Mouse (Mus musculus): Measurements from ENCODE around the gene Atp8b3. TPM values are rescaled to one million over a fixed set of nuclear protein-coding genes. Genes with fewer than 3 reads are reported as not detected.
A peak's percentile ranks its signal among the peaks of the same experiment; 100 is the strongest.

Atp8b3 gene
- total and polyA plus RNA-seq, 2 experiments from 2014 or later = 0.05 to 0.46 TPM

- no peak for DNase-seq
- WGBS = 92% methylated on average over 8 of the region's 8 CpGs
- Histone ChIP-seq H3K36me3 (ENCODE audit: insufficient read depth) (peaks cover 14% of the 10 kb centered on the region), H3K4me1 (ENCODE audit: insufficient read depth) (no peaks in the 10 kb centered on the region), H3K4me2 (ENCODE audit: low read depth) (no peak overlapping the region), H3K27me3 (ENCODE audit: insufficient read depth, low read length) (no peaks in the 10 kb centered on the region), H3K4me3 (ENCODE audit: low read depth, low read length) (no peak overlapping the region), H3K27ac (ENCODE audit: low read depth, low read length) (no peak overlapping the region), H3K9ac (no peak overlapping the region), H3K9me3 (ENCODE audit: low read length) (no peaks in the 10 kb centered on the region)
- ATAC-seq = no peak
- TF ChIP-seq CTCF (IDR thresholded peaks at IDR 0.05; ENCODE audit: low read depth) = no peak
These were observed 14.7 kb upstream of the Atp8b3 start for GRCm38 (mm10) chr10:80553575-80553974.

- no peak overlapping the region for H3K4me3 ChIP-seq (ENCODE audit: low read depth, low read length)
- H3K9ac ChIP-seq = no peak overlapping the region
- no peak for TF ChIP-seq CTCF (IDR thresholded peaks at IDR 0.05; ENCODE audit: low read depth)
- no peak overlapping the region for H3K4me2 ChIP-seq (ENCODE audit: low read depth)
- no peaks in the 10 kb centered on the region for H3K27me3 ChIP-seq (ENCODE audit: insufficient read depth, low read length)
- peaks cover 25% of the 10 kb centered on the region for H3K36me3 ChIP-seq (ENCODE audit: insufficient read depth)
- DNase-seq = no peak
- H3K27ac ChIP-seq (ENCODE audit: low read depth, low read length) = no peak overlapping the region
- ATAC-seq = no peak
- H3K9me3 ChIP-seq (ENCODE audit: low read length) = no peaks in the 10 kb centered on the region
- 63% methylated on average over 9 of the region's 9 CpGs for WGBS
- no peaks in the 10 kb centered on the region for H3K4me1 ChIP-seq (ENCODE audit: insufficient read depth)
These were observed 13.4 kb upstream of the Atp8b3 start for GRCm38 (mm10) chr10:80552364-80552763.

GRCm38 (mm10) chr10:80549279-80549678 lies 10.4 kb upstream of the Atp8b3 start:
- Histone ChIP-seq H3K4me1 (ENCODE audit: insufficient read depth) (no peaks in the 10 kb centered on the region), H3K36me3 (ENCODE audit: insufficient read depth) (peaks cover 53% of the 10 kb centered on the region), H3K9me3 (ENCODE audit: low read length) (no peaks in the 10 kb centered on the region), H3K9ac (no peak overlapping the region), H3K27ac (ENCODE audit: low read depth, low read length) (no peak overlapping the region), H3K27me3 (ENCODE audit: insufficient read depth, low read length) (no peaks in the 10 kb centered on the region), H3K4me3 (ENCODE audit: low read depth, low read length) (no peak overlapping the region), H3K4me2 (ENCODE audit: low read depth) (no peak overlapping the region)
- ATAC-seq (no peak), DNase-seq (no peak)
- TF ChIP-seq CTCF (IDR thresholded peaks at IDR 0.05; ENCODE audit: low read depth) = no peak
- 91% methylated on average over 21 of the region's 21 CpGs for WGBS

- Histone ChIP-seq H3K27ac (ENCODE audit: low read depth, low read length) (no peak overlapping the region), H3K4me3 (ENCODE audit: low read depth, low read length) (no peak overlapping the region), H3K27me3 (ENCODE audit: insufficient read depth, low read length) (no peaks in the 10 kb centered on the region), H3K4me1 (ENCODE audit: insufficient read depth) (no peaks in the 10 kb centered on the region), H3K4me2 (ENCODE audit: low read depth) (no peak overlapping the region), H3K9me3 (ENCODE audit: low read length) (no peaks in the 10 kb centered on the region), H3K9ac (no peak overlapping the region), H3K36me3 (ENCODE audit: insufficient read depth) (peaks cover 61% of the 10 kb centered on the region)
- WGBS = 74% methylated on average over 10 of the region's 10 CpGs
- peak; percentile 71 for ATAC-seq
- peak; percentile 62 for DNase-seq
- peak; percentile 86 for TF ChIP-seq CTCF (IDR thresholded peaks at IDR 0.05; ENCODE audit: low read depth)
These were observed 9.6 kb upstream of the Atp8b3 start for GRCm38 (mm10) chr10:80548428-80549006.

- ATAC-seq = no peak
- H3K27me3 ChIP-seq (ENCODE audit: insufficient read depth, low read length) = no peaks in the 10 kb centered on the region
- no peak overlapping the region for H3K9ac ChIP-seq
- H3K4me2 ChIP-seq (ENCODE audit: low read depth) = no peak overlapping the region
- no peak for DNase-seq
- no peaks in the 10 kb centered on the region for H3K4me1 ChIP-seq (ENCODE audit: insufficient read depth)
- no peak overlapping the region for H3K27ac ChIP-seq (ENCODE audit: low read depth, low read length)
- H3K36me3 ChIP-seq (ENCODE audit: insufficient read depth) = peaks cover 71% of the 10 kb centered on the region
- no peaks in the 10 kb centered on the region for H3K9me3 ChIP-seq (ENCODE audit: low read length)
- 91% methylated on average over 15 of the region's 15 CpGs for WGBS
- TF ChIP-seq CTCF (IDR thresholded peaks at IDR 0.05; ENCODE audit: low read depth) = no peak
- no peak overlapping the region for H3K4me3 ChIP-seq (ENCODE audit: low read depth, low read length)
These were observed 8.6 kb upstream of the Atp8b3 start for GRCm38 (mm10) chr10:80547539-80547938.

GRCm38 (mm10) chr10:80546945-80547344 lies 8.0 kb upstream of the Atp8b3 start:
- Histone ChIP-seq H3K27me3 (ENCODE audit: insufficient read depth, low read length) (no peaks in the 10 kb centered on the region), H3K4me3 (ENCODE audit: low read depth, low read length) (no peak overlapping the region), H3K36me3 (ENCODE audit: insufficient read depth) (peaks cover 77% of the 10 kb centered on the region), H3K4me2 (ENCODE audit: low read depth) (no peak overlapping the region), H3K4me1 (ENCODE audit: insufficient read depth) (no peaks in the 10 kb centered on the region), H3K27ac (ENCODE audit: low read depth, low read length) (no peak overlapping the region), H3K9ac (no peak overlapping the region), H3K9me3 (ENCODE audit: low read length) (no peaks in the 10 kb centered on the region)
- 93% methylated on average over 4 of the region's 4 CpGs for WGBS
- ATAC-seq (no peak), DNase-seq (no peak)
- TF ChIP-seq CTCF (IDR thresholded peaks at IDR 0.05; ENCODE audit: low read depth) = no peak

- no peak overlapping the region for H3K9ac ChIP-seq
- H3K9me3 ChIP-seq (ENCODE audit: low read length) = no peaks in the 10 kb centered on the region
- H3K36me3 ChIP-seq (ENCODE audit: insufficient read depth) = peaks cover 84% of the 10 kb centered on the region
- H3K4me3 ChIP-seq (ENCODE audit: low read depth, low read length) = no peak overlapping the region
- H3K4me2 ChIP-seq (ENCODE audit: low read depth) = no peak overlapping the region
- H3K4me1 ChIP-seq (ENCODE audit: insufficient read depth) = no peaks in the 10 kb centered on the region
- H3K27me3 ChIP-seq (ENCODE audit: insufficient read depth, low read length) = no peaks in the 10 kb centered on the region
- H3K27ac ChIP-seq (ENCODE audit: low read depth, low read length) = no peak overlapping the region
- WGBS = 93% methylated on average over 8 of the region's 8 CpGs
- TF ChIP-seq CTCF (IDR thresholded peaks at IDR 0.05; ENCODE audit: low read depth) = no peak
- ATAC-seq (no peak), DNase-seq (no peak)
These were observed 6.7 kb upstream of the Atp8b3 start for GRCm38 (mm10) chr10:80545590-80545989.
